Mouse (Mus musculus): ENCODE results near the gene Relt.

Relt gene

DNA sequence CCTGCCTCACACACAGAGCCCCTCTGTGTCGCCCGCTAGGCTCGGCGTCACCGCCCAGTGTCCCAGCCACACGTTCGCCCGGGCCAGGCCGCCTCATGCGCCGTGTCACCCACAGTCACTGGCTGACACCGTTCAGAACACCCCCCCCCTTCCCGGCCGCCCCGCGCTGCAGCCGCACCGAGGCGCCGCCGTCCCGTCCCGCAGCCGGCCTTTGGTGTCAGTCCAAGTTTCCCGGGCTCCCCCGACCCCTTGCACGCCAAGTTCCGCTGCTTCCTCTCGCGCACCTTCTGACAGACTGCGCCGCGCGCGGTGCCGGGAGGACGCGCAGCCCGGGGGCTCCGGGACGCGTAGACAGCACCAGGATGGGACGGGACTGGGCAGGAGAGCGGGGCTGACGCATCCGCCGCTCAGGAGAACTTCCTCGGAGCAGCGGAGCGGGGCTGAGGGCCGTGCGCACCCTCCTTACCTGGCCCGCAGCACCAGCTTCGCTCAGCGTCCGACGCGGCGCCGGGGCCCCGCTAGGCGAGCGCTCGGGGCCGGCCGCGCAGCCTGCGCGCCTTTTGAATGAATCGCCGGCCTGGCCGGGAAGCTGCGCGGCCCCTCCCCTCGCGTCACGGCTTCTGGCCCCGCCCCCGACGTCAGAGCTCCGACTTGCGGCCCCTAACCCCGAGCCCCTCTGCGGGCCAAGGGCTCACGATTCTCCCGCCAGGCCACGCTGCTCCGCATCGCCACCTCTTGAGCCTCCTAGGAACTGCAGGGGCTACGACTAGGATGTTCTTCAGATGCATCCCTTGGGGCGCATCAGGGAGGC, at the start of gene Relt:
TSS of gene Relt (minus strand) at position 619 of the 811 bp plus-strand sequence.
- DNase-seq (ENCODE audit: extremely low read depth, low read depth, low spot score), result no peak

DNA sequence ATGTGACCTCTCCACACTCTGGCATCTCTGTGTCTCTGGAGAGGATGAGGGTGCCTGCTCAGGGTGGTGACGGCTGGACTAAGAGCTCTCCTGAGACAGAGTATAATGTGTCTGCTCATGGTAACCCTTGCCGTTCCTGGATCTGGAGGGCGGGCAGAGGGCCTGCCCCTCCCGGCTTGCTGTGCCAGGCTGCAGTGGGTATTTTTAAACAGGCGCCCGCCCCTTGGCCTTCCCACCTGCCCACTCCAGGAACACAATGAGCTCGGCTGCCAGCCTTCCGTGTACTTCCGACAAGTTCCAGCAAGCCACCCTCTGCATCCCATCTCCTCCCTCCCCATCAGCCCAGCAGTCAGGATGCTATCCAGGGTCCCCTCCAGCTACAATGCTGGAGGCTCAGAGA, 48.5 kb upstream of the Relt start:
- no peak for DNase-seq (ENCODE audit: extremely low read depth, low read depth, low spot score)

DNA sequence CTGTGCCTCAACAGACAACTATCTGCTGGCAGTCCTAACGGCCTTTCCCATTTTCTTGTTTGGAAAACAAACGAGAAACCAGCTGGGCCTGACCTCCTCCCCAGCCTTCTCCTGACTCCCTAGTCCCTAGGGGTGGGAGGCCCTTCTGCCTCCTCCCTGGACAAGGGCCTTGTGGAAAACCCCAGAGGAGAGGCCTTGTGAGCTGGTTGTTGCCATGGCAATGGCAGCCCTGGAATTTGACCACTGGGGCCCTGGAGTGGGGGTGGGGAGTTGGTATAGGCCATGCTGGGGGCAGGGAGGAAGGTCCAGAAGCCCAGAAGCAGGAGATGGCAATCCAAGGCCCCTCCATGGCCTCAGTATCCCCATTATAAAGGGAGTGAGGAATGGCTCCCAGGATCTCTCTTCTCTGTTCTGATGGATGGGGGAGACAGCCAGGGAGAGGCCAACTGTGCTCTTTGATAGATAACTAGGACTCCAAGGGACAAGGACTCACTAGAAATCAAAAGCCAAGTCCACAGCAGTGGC, 48.1 kb upstream of the Relt start:
- no peak for DNase-seq (ENCODE audit: extremely low read depth, low read depth, low spot score)

DNA sequence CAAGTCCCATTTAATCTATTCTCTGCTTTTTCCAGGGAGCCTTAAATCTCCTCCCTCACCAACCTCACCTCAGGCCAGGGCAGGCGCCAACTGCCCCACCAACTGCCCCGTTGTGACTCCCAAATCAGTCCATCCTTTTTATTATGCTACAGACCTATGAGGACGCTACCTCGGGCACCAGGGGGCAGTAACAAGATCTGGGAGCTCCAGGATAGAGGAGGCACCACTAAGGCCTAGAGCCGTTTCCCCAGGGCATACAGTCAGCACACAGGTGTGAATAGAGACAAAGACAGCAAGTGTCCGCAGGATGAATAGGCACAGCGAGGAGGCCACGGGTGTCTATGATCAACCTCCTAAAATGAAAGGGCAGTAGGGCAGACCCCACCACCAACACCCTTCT, 45.3 kb upstream of the Relt start:
- no peak for DNase-seq (ENCODE audit: extremely low read depth, low read depth, low spot score)

DNA sequence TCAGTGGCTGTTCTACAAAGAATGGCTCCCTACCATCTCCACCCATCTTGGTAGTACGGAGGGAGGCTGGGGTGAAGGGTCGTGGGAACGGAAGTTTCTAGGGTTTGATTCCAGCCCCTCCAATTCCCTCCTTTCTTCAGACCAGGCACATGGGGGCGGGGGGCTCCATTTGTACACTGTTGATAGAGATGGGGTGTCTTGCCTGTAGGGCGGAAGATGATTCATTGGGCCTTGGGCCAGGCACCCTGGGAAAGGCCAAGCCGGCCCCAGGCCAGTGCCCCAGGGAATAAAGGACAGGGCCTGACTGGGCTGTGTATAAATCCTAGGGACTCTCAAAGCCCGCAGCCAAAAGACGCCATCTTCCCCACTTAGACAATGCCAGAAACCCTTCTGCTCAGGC, 44.8 kb upstream of the Relt start:
- DNase-seq (ENCODE audit: extremely low read depth, low read depth, low spot score), result no peak

DNA sequence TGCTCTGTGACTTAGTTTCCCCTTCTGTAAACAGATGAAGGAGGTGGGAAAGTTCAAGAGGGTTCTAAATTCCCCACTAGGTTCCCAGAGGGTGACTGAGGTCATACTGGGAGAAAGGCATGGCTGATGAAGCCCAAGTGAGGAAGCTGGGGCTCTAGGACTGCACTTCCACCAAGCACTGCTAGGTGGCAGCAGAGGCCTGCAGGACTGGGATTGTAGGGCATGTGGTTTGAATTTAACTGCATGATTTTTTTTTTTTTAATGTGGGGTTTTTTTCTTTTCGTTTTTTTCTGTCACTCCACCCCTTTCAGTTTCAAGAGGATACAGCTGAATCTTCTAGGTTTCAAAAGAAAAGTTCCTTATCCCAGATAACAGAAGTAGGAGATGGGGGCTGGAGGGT, 44.0 kb upstream of the Relt start:
- DNase-seq (ENCODE audit: extremely low read depth, low read depth, low spot score), result no peak

DNA sequence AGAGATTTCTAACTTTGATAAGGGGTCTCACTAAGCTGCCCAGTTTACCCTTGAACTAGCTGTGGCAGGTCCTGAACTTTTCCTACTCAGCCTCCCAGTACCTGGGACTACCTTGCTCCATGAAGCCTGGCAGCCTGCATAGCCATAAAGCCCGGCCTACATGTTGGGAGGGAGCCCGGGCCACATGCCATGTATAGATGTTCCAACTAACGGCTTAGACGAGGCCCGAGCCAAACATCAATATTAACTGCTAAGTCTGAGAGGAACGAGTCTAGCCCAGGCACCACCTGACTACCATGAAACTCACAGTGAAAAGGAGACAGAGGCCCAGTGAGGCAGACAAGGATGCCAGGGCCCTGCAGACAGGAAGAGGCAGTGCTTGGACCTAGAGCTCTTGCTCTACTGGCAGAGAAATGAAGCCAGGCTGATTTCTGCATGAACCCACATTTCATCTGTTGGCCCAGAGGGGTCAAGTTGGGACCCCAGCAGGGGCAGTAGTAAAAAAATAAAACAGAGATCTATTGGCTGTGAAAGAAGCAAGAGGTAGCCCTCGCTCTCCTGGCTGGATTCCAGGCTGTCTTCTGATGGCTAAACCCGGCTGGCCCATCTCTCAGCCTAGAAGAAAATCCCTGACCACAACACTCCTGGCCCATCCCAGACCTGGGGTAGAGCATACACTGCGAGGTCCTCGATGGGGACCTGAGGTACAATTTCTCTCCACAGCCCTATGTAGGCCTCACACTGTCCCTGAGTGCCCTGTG, 43.0 kb upstream of the Relt start:
- DNase-seq (ENCODE audit: extremely low read depth, low read depth, low spot score), result peak; percentile 31

DNA sequence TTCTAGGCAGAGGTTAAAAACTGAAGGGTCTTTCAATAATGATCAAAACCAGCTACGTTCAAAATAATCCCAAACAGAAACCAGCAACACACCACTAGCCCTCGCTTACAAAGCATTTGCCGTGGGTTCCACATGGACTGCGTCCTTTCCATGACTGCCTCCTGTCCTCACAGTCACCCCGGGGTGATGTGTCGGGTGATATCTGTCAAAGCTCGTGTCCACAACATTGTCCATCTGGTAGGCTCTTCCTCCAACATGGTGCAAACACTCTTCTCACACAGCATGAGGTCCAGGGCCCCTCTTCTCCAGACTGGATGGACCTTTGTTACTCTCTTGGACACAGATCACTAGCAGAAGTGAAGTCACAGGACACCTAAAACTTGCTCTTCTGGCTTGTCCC, 41.8 kb upstream of the Relt start:
- no peak for DNase-seq (ENCODE audit: extremely low read depth, low read depth, low spot score)

DNA sequence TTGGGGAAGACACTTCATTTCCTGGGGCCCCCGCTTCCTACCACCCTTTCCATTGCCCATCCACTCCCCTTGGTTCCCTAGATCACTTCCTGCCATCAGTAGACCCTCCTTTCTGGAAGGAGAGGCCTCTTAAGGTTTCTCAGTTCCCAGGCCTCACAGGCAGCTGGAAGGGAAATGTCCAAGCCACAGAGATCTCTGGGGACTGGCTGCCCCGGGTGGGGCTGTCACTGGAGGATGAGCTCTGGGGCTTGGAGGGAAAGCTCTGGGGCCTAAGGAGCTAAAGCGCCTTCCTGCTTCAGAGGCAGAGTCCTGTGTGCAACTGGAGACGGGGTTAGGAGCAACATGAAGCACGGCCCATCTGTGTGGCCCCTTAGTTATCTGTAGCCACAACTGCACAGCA, 41.4 kb upstream of the Relt start:
- no peak for DNase-seq (ENCODE audit: extremely low read depth, low read depth, low spot score)

DNA sequence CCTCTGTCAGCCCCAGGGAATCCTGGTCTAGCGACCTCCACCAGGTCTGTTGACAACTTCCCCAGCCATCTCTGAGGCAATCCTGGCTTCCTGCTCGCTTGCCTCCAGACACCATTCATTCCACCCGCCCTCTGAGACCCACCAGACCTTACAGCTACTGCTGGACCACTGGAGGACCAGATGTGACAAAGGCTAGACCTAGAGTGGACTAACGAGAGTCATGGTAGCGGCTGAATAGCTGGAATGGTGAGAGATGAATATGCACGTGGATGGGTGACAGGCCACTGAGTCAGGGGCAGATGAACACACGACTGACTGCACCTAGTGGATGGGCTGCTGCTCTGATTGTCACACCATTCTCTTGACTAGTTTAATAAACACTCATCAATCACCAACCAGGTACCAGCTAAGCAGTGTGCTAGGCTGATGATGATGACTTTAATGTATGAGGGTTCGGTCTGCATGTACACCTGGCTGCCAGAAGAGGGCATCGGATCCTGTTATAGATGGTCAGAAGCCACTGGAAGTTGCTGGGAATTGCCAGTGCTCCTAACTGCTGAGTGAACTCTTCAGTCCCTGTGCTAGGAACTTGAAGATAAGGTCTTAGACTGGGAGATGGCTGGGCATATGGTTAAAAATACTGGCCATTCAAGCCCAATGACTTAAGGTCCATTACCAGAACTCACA, 39.3 kb upstream of the Relt start:
- DNase-seq (ENCODE audit: extremely low read depth, low read depth, low spot score), result no peak

DNA sequence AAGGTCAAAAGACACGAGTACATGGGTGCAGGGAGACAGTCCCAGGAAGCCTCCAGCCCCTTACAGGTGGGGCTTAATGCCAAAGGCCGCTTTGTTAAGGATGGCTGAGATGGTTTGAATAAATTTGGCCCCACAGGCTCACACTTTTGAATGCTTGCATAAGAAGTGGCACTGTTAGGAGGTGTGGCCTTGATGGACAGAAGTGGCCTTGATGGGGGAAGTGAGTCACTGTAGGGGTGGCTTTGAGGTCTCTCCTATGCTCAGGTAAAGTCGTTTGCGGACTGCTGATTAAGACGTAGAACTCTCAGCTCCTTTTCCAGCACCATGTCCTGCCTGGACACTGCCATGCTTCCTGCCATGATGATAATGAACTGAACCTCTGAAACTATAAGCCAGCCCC, 34.6 kb upstream of the Relt start:
- DNase-seq (ENCODE audit: extremely low read depth, low read depth, low spot score), result no peak

DNA sequence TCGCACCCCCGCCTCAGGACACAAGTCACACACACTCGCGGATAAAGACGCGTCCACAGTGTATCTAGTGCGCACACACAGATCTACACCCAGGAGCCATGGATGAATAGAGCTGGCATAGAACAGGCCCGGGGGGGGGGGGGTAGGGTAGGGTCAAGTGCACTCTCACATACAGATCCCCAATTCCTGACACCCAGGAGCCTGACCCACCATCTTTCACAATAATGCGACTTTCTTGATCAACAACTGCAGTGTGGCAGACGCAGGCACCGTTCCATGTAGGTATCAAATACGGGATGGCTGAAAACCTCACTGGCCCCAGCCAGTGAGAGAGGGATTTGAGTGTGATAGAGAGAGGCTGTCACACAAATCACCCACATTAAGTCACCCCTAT, 31.6 kb upstream of the Relt start:
- DNase-seq (ENCODE audit: extremely low read depth, low read depth, low spot score), result no peak

DNA sequence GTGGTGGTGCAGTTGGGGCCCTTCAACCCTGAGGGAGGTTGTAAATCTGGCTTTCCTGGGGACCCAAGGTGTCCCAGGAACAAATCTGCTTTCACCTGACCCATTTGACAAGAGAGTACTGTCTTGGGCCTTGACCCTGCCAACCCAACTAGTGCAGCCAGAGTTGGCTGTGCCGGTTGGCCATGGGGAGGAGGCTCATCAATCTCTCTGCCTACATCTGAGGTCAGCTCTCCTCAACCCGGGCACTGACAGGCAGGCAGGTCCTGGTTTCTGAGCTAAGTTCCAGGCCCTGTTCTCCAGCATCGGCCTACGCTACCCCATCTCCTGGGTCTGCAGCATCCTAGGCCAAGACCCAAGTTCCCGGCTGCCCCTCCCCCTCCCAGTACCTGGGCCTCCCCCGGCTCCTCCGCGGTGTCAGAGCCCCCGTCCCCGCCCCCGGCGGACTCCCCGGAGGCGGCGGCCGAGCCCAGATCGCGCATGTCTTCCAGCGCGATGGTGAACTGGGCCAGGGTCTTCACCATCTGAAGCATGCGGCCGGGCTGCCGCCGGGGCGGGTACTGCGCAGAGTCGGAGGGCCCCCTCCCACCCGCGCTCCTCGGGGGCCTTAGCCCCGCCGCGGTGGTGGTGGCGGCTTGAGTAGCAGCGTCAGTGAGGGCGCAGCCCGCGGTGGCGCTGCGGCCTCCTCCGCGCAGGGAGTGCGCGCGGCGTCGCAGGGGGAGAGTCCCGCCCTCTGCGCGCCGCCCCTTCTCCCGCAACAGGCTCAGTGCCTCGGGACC, 31.0 kb upstream of the Relt start:
- DNase-seq (ENCODE audit: extremely low read depth, low read depth, low spot score), result no peak

DNA sequence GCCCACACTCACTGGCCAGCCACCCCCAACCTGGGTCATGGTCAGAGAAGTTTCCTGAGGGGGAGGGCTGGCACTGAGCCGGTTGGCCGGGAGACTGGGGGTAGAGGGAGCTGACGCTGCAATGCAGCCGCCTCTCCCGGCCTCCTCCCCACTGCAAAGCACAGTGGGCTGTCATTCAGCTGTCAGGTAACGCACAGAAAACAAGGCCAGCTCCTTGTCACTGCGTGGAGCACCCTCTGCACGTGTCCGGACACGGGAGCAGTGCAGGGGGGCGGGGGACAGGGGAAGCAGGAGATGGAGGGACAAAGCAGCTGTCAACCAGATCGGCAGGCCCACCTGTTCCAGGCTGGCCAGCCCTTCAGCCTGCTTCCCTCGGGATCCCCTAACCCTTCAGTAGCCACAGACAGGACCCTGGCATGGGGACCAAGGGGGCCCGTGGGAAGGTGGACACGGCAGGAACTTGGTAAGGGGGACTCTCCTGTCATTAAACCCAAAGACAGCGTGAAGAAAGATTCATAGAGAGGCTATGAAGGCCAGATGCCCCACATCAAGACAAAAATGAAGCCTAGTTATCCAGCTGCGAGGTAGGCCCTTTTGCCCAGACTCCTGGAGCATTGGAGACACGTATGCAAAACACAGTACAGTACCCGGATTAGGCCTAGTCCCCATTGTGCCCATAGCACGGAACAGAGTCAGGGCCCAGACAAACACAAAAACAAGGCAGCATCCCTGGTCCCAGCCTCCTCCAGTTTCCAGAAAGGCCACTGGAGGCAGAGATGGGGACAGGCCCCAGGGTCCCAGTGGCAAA, 30.2 kb upstream of the Relt start:
- DNase-seq (ENCODE audit: extremely low read depth, low read depth, low spot score), result no peak

DNA sequence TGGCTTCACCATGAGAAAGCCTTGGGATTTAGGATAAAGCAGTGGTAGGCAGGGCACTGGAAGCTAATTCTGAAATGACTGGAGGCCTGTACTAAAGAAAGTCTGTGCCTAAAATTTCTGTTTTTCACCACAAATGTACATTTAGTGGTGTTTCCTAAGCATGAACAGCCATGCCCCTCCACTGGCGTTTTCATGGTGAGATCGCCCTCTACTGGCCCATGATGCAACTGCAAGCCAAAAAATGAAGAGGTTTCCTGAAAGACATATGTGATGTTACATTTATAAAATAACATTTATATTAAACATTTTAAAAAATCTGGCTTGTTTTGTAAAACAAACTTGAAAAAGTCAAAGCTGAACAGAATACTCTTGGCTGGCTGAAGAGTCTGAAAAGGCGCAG, 23.3 kb upstream of the Relt start:
- DNase-seq (ENCODE audit: extremely low read depth, low read depth, low spot score), result no peak

DNA sequence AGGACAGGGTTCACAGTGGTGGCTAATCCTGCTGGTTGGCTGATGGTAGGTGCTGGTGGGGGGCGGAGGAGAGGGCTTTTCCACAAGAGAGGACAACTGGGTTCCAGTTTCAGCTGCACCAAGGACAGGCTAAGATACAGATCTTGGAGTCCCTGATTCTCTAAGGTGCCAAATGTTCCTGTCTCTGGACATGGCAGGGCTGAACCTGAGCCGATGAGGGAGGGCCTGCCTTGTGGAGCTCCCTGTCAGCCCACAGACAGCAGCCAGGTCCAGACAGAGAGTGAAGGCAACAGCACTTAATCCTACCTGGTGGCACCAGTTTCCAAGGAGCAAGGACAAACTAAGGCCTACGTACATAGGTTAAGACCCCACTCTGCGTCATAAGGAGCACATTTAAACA, 21.2 kb upstream of the Relt start:
- DNase-seq (ENCODE audit: extremely low read depth, low read depth, low spot score), result no peak

DNA sequence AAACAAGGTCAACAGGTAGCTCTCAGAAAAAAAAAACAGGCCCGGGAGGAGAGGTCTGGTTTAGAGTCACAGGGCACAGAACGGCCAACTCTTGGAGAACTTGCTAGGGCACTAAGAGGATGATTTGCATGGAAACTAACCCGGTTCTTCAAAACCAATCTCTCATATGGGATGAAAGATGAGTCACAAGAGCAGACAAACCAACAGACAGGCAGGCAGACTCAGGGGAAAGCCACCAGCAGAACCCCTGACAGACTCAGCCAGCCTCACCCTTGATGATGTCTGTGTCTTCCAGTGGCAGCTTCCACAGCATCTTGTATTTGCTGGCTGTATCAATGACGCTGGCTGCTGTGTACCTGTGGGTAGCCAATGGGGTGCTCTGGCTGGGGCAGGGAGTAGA, 18.7 kb upstream of the Relt start:
- no peak for DNase-seq (ENCODE audit: extremely low read depth, low read depth, low spot score)

DNA sequence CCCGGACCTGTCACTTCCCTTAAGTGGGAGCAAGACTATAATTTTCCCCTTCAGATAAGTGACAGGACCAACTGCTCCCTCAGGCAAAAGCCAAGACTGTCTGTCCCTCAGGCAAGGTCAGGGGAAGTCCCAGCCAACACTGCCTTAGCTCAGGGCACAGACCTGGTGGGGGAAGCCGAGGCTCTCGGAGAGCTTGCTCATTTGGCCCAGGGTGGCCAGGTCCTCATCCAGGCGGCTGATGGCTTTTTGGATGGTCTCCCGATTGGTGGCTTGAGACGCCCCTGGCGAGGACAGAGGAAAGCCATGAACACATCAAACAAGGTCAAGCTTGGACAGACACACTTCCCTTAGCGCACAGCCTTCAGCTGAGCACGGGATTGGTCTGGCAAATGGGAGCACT, 18.3 kb upstream of the Relt start:
- DNase-seq (ENCODE audit: extremely low read depth, low read depth, low spot score), result no peak

DNA sequence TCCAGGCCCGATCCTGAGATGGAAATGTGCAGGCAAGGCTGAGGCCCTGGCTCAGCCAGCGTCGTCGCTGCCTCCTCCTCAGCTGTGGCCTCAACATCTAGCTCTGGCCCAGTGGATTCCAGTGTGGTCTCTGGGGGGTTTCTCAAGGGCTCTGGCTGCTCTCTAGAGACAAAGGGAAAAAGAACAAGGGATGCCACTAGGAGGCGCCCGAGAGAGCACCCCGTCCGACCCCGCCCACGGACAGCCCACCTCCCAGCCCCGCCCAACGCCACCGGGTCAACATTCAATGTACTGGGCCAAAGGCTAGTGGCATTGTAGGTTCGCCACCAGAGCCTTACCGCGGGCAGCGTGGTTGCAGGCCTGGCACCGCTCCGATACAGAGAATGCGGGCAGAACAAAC, 16.3 kb upstream of the Relt start:
- DNase-seq (ENCODE audit: extremely low read depth, low read depth, low spot score), result no peak

DNA sequence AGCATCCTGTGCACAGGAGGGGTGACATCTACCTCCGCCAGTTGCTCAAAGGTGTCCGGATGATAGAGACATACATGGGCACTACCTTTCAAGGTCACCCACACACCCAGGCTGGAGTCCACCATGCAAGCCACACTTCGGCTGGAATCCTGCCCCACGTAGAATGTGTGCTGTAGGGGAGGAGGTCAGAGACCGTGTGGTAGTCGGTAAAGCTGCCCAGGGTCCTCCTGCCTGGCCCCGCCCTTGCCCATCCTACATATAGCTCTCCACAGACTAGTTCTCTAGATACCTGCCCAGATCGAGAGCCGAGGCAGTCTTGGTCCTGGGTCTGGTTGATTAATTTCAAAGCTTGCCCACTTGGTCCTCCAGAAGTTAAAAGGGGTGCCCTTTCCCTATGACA, 13.5 kb upstream of the Relt start:
- DNase-seq (ENCODE audit: extremely low read depth, low read depth, low spot score), result no peak

All from fat pad, adult 2 months (tissue).